Mouse (Mus musculus) MEL (cell line): ENCODE measurements around the gene Atf5.

Experiments used
- ELF1 ChIP-seq: IDR thresholded peaks from 2 replicates; pipeline ENCODE4 v1.6.1; 2014; ENCODE audit warnings: low read depth, mild to moderate bottlenecking, inconsistent platforms, low read length, improper control_type of control experiment, moderate library complexity
- GABPA ChIP-seq: IDR thresholded peaks from 2 replicates; pipeline ENCODE4 v1.6.1; 2012; ENCODE audit warnings: low read depth, mild to moderate bottlenecking, inconsistent platforms, low read length, improper control_type of control experiment, moderate library complexity
- NRF1 ChIP-seq: IDR thresholded peaks from 2 replicates; pipeline ENCODE4 v1.6.1; 2014; ENCODE audit warnings: low read depth, mild to moderate bottlenecking, inconsistent platforms, low read length, improper control_type of control experiment, moderate library complexity; ENCODE audit not compliant: poor library complexity, insufficient read depth, severe bottlenecking

- no peak for TF ChIP-seq NRF1
- no peak for TF ChIP-seq GABPA
- TF ChIP-seq ELF1: no peak
Measured at GRCm38 (mm10) chr7:44839171-44839490, 22.7 kb upstream of the Atf5 start.
